27 mouse cellular contexts compared by ENCODE assay signal in the genomic region with DNA sequence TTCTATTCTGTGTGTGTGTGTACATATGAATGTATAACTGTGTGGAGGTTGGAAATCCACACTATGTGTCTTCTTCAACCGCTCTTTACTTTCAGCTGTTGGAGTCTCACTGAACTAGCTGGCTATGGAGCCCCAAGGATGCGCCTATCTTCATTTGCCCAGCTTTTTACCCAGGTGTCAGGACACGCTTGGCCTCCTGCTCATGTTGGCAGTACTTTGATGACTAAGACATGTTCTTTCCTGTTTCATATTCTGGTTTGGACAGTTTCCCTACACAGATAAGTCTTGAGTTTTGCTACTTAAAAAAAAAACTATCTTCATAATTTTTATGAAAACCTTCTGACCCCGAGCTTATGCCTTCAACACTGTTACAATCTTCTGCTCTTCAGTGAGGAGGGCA. TPM values are rescaled to one million over a fixed set of nuclear protein-coding genes. Genes with fewer than 3 reads are reported as not detected.
DNase-seq lines count a peak whose midpoint lies in the region; ATAC-seq lines count a peak whose summit lies in the region.
"Had no signal": no experiment of that assay in that cellular context is flagged by ENCODE, and none has a peak within 500 bp of the region (broad histone marks: within the 10 kb centered on the region; RNA-seq: fewer than 3 reads in every experiment).

No protein-coding gene starts in this region.

- H3K27me3 ChIP-seq in lung, embryonic 16.5 days (ENCODE audit: control insufficient read depth, insufficient read depth, low read depth, low read length), result no peaks in the 10 kb centered on the region
- no peaks in the 10 kb centered on the region for H3K27me3 ChIP-seq in kidney, embryonic 14.5 days (ENCODE audit: control insufficient read depth, insufficient read depth, low read length)
- H3K27me3 ChIP-seq: embryonic facial prominence, embryonic 13.5 days; embryonic facial prominence, embryonic 15.5 days; forebrain, embryonic 13.5 days; forebrain, embryonic 15.5 days; Patski had no signal

- DNase-seq in lung, adult 18-20 months, result no peak
- peak; percentile 27 for DNase-seq in 3T3-L1 (ENCODE audit: low read depth, low spot score)
- peak; percentile 69 for DNase-seq in A20 (ENCODE audit: low read depth, low spot score)
- DNase-seq in fat pad, adult 2 months (ENCODE audit: extremely low read depth, low read depth, low spot score), result peak; percentile 46
- no peak for DNase-seq in embryo, embryonic 11 days
- DNase-seq: adrenal gland, adult 8-10 months; adrenal gland, postnatal 14 days; adrenal gland, postnatal 36 days; cerebellum, adult 11-12 months; cerebellum, adult 2 months; cerebellum, adult 9-10 months; cerebellum, postnatal 10 days; cerebellum, postnatal 25 days; forebrain, postnatal 0 days had no signal

- no peak overlapping the region for H3K4me2 ChIP-seq in lung, embryonic 16.5 days (ENCODE audit: low read depth, low read length)
- no peak overlapping the region for H3K4me2 ChIP-seq in kidney, embryonic 14.5 days (replicated peaks; ENCODE audit: low read depth, low read length)
- H3K4me2 ChIP-seq: embryonic facial prominence, embryonic 13.5 days; embryonic facial prominence, embryonic 15.5 days; forebrain, embryonic 13.5 days; forebrain, embryonic 15.5 days had no signal

- H3K4me1 ChIP-seq in lung, embryonic 16.5 days (replicated peaks; ENCODE audit: control insufficient read depth, insufficient read depth, low read length), result peaks cover 16% of the 10 kb centered on the region
- H3K4me1 ChIP-seq in kidney, embryonic 14.5 days (ENCODE audit: control insufficient read depth, insufficient read depth, low read length), result peaks cover 15% of the 10 kb centered on the region; the same call in 1 of the 2 replicates
- H3K4me1 ChIP-seq: forebrain, embryonic 13.5 days had no signal

- no peak overlapping the region for H3K4me3 ChIP-seq in lung, embryonic 16.5 days (ENCODE audit: low read length)
- no peak overlapping the region for H3K4me3 ChIP-seq in kidney, embryonic 14.5 days (ENCODE audit: low read length)
- H3K4me3 ChIP-seq: embryonic facial prominence, embryonic 13.5 days; embryonic facial prominence, embryonic 15.5 days; erythroblast, embryonic 14.5 days; forebrain, embryonic 13.5 days; forebrain, embryonic 15.5 days had no signal

- ATAC-seq in lung, embryonic 16.5 days (ENCODE audit: low read depth), result no peak
- no peak for ATAC-seq in kidney, embryonic 14.5 days (ENCODE audit: low FRiP score, low TSS enrichment)
- ATAC-seq: activated CD4-positive, CD25-positive, alpha-beta regulatory T cell, adult 4 months; forebrain, embryonic 13.5 days; forebrain, embryonic 15.5 days; forebrain, postnatal 0 days; Patski had no signal

- H3K36me3 ChIP-seq in lung, embryonic 16.5 days (ENCODE audit: control insufficient read depth, insufficient read depth, low read length), result no peaks in the 10 kb centered on the region
- H3K36me3 ChIP-seq in kidney, embryonic 14.5 days (ENCODE audit: control insufficient read depth, insufficient read depth, low read length), result no peaks in the 10 kb centered on the region
- H3K36me3 ChIP-seq: embryonic facial prominence, embryonic 13.5 days; embryonic facial prominence, embryonic 15.5 days; forebrain, embryonic 15.5 days; G1E had no signal

- peaks cover 7% of the 10 kb centered on the region for H3K9me3 ChIP-seq in lung, embryonic 16.5 days (ENCODE audit: control insufficient read depth, low read length)
- 0 out of 2 replicates have a peak, but pooled peaks cover 5% of the 10 kb centered on the region for H3K9me3 ChIP-seq in kidney, embryonic 14.5 days (ENCODE audit: control insufficient read depth, low read length)
- H3K9me3 ChIP-seq: embryonic facial prominence, embryonic 15.5 days; forebrain, embryonic 15.5 days; G1E had no signal

- 67% methylated on average over 4 of the region's 4 CpGs for WGBS in lung, embryonic 16.5 days
- WGBS in kidney, embryonic 14.5 days, result 81% methylated on average over 4 of the region's 4 CpGs

- no peak overlapping the region for H3K9ac ChIP-seq in lung, embryonic 16.5 days (ENCODE audit: low read length)
- no peak overlapping the region for H3K9ac ChIP-seq in kidney, embryonic 14.5 days (ENCODE audit: low read depth, low read length)
- H3K9ac ChIP-seq: embryonic facial prominence, embryonic 13.5 days; embryonic facial prominence, embryonic 15.5 days; forebrain, embryonic 13.5 days; forebrain, embryonic 15.5 days; forebrain, postnatal 0 days had no signal

- H3K27ac ChIP-seq in lung, embryonic 16.5 days (ENCODE audit: low read length), result peak overlapping the region; percentile 12; the same call in 1 of the 2 replicates
- no peak overlapping the region for H3K27ac ChIP-seq in kidney, embryonic 14.5 days (ENCODE audit: low read depth, low read length)
- H3K27ac ChIP-seq: embryonic facial prominence, embryonic 13.5 days; embryonic facial prominence, embryonic 15.5 days; forebrain, embryonic 13.5 days; forebrain, embryonic 15.5 days had no signal

RNA-seq across cellular contexts. Expression of a gene that starts 5.4 kb away (rescaled TPM):
- 25.2 and 26.7 TPM in 2 replicates for polyA plus RNA-seq in lung, embryonic 16.5 days (2015; fragmentation: Nextera tagmentation; extraction: Ambion mirVana)
- polyA plus RNA-seq in kidney, embryonic 14.5 days (2014; fragmentation: Nextera tagmentation; extraction: Ambion mirVana), result 27.7 and 39.9 TPM in 2 replicates

RNA-seq across cellular contexts. Expression of a gene that starts 36.8 kb away (rescaled TPM):
- 0.16 and 0.23 TPM in 2 replicates for polyA plus RNA-seq in lung, embryonic 16.5 days (2015; fragmentation: Nextera tagmentation; extraction: Ambion mirVana)
- polyA plus RNA-seq in kidney, embryonic 14.5 days (2014; fragmentation: Nextera tagmentation; extraction: Ambion mirVana), result 0.21 TPM in 1 of 2 replicates, not detected in the other
- polyA plus RNA-seq: activated CD4-positive, CD25-positive, alpha-beta regulatory T cell, adult 4 months; cerebellum, adult 2 months; cortical plate, adult 2 months; embryonic facial prominence, embryonic 11.5 days; embryonic facial prominence, embryonic 15.5 days; erythroblast, embryonic 14.5 days; forebrain, embryonic 11.5 days; forebrain, embryonic 13.5 days; forebrain, embryonic 15.5 days; forebrain, postnatal 0 days; G1E; Patski had no signal

Comparison
In these comparisons a context has a peak if more than half of its experiments do, and no peak if none do; other contexts are left out.
1. DNase-seq: peak in 3T3-L1 (single experiment), A20 (single experiment) and fat pad, adult 2 months (single experiment); none in lung, adult 18-20 months (0 of 2) and embryo, embryonic 11 days (single experiment).